Mouse (Mus musculus) lung, postnatal 0 days (tissue): ENCODE measurements at regions not wholly inside any gene's neighbourhood (a gene's known extent, or its start where the extent isn't known, plus 50 kb on each side); places are given as distances from the start of the nearest gene placed in this dataset.

Experiments
- ATAC-seq: fragments of 200-750 bp; cut with Nextera tagmentation; 2 replicates; pipeline ENCODE4 v1.8.0; 2017; ENCODE audit warnings: moderate library complexity
- DNase-seq: peaks from one replicate; pipeline ENCODE4 v3.0.0-alpha.2; 2016; ENCODE audit warnings: low spot score
- H3K27ac ChIP-seq: fragments of 300-500 bp; sonication (generic); 2 replicates; pipeline ENCODE4 v1.5.1; 2014; ENCODE audit warnings: antibody characterized with exemption, mild to moderate bottlenecking, low read length, mixed read lengths
- H3K27me3 ChIP-seq: fragments of 300-500 bp; sonication (generic); replicated peaks from 2 replicates; pipeline ENCODE4 v1.6.1; 2014; ENCODE audit warnings: low read length, mixed read lengths; ENCODE audit not compliant: insufficient read depth
- H3K36me3 ChIP-seq: fragments of 300-500 bp; sonication (generic); 2 replicates; pipeline ENCODE4 v1.6.1; 2014; ENCODE audit warnings: low read length, mixed read lengths; ENCODE audit not compliant: insufficient read depth
- H3K4me1 ChIP-seq: fragments of 300-500 bp; sonication (generic); 2 replicates; pipeline ENCODE4 v1.6.1; 2014; ENCODE audit warnings: antibody characterized with exemption, low read depth, low read length, mixed read lengths; ENCODE audit not compliant: insufficient read depth
- H3K4me2 ChIP-seq: fragments of 300-500 bp; sonication (generic); replicated peaks from 2 replicates; pipeline ENCODE4 v1.6.1; 2014; ENCODE audit warnings: low read depth, mild to moderate bottlenecking, low read length, moderate library complexity, mixed read lengths
- H3K4me3 ChIP-seq: fragments of 300-500 bp; sonication (generic); 2 replicates; pipeline ENCODE4 v1.5.1; 2014; ENCODE audit warnings: low read depth, low read length
- H3K9ac ChIP-seq: fragments of 300-500 bp; sonication (generic); replicated peaks from 2 replicates; pipeline ENCODE4 v1.6.1; 2014; ENCODE audit warnings: low read depth, mild to moderate bottlenecking
- H3K9me3 ChIP-seq: fragments of 300-500 bp; sonication (generic); 2 replicates; pipeline ENCODE4 v1.6.1; 2016; ENCODE audit warnings: low read length, mixed read lengths
- CTCF ChIP-seq: IDR thresholded peaks from 2 replicates; pipeline ENCODE4 v1.5.1; 2016; ENCODE audit warnings: antibody characterized with exemption, mild to moderate bottlenecking
- EP300 ChIP-seq: IDR thresholded peaks from 2 replicates; pipeline ENCODE4 v1.6.1; 2016; ENCODE audit warnings: antibody characterized with exemption, mild to moderate bottlenecking, control low read depth
- WGBS: fragments of 180-500 bp; shearing (Covaris S2); extraction: QIAGEN DNeasy Blood & Tissue Kit; methylation state at CpG from one replicate; pipeline ENCODE4 v1.1.7; 2014; 5-methylcytosine and 5-hydroxymethylcytosine counted together

- Histone ChIP-seq H3K4me1 (no peaks in the 10 kb centered on the region), H3K9me3 (no peaks in the 10 kb centered on the region), H3K36me3 (no peaks in the 10 kb centered on the region), H3K4me3 (no peak overlapping the region), H3K27ac (no peak overlapping the region), H3K9ac (no peak overlapping the region), H3K4me2 (no peak overlapping the region), H3K27me3 (no peaks in the 10 kb centered on the region)
- DNase-seq (no peak), ATAC-seq (no peak)
- TF ChIP-seq EP300 (no peak), CTCF (no peak)
- 38% methylated on average over 2 of the region's 2 CpGs for WGBS
Observed at GRCm38 (mm10) chr7:40419332-40419731, 478.8 kb upstream of the Vstm2b start.

- no peak overlapping the region for H3K4me3 ChIP-seq
- 62% methylated on average over 4 of the region's 4 CpGs for WGBS
- H3K9me3 ChIP-seq, result no peaks in the 10 kb centered on the region
- no peak overlapping the region for H3K9ac ChIP-seq
- no peaks in the 10 kb centered on the region for H3K36me3 ChIP-seq
- H3K4me1 ChIP-seq, result no peaks in the 10 kb centered on the region
- H3K27ac ChIP-seq, result no peak overlapping the region
- no peak for DNase-seq
- no peak for TF ChIP-seq EP300
- no peak for TF ChIP-seq CTCF
- no peak overlapping the region for H3K4me2 ChIP-seq
- no peak for ATAC-seq
- H3K27me3 ChIP-seq, result no peaks in the 10 kb centered on the region
Observed at GRCm38 (mm10) chr7:40422125-40422524, 476.0 kb upstream of the Vstm2b start.

GRCm38 (mm10) chr7:40429416-40429815 is 468.7 kb upstream of the Vstm2b start:
- 83% methylated on average over 2 of the region's 2 CpGs for WGBS
- Histone ChIP-seq H3K9ac (no peak overlapping the region), H3K4me1 (no peaks in the 10 kb centered on the region), H3K27ac (no peak overlapping the region), H3K9me3 (no peaks in the 10 kb centered on the region), H3K36me3 (no peaks in the 10 kb centered on the region), H3K4me3 (no peak overlapping the region), H3K4me2 (no peak overlapping the region), H3K27me3 (no peaks in the 10 kb centered on the region)
- TF ChIP-seq EP300 (no peak), CTCF (no peak)
- ATAC-seq (no peak), DNase-seq (no peak)

- Histone ChIP-seq H3K9ac (no peak overlapping the region), H3K4me3 (no peak overlapping the region), H3K9me3 (no peaks in the 10 kb centered on the region), H3K27me3 (no peaks in the 10 kb centered on the region), H3K4me2 (no peak overlapping the region), H3K27ac (no peak overlapping the region), H3K36me3 (no peaks in the 10 kb centered on the region), H3K4me1 (no peaks in the 10 kb centered on the region)
- no peak for TF ChIP-seq CTCF
- no peak for TF ChIP-seq EP300
- DNase-seq (no peak), ATAC-seq (no peak)
- 53% methylated on average over 2 of the region's 2 CpGs for WGBS
Observed at GRCm38 (mm10) chr7:40433906-40434305, 464.2 kb upstream of the Vstm2b start.

- DNase-seq, result no peak
- TF ChIP-seq EP300 (no peak), CTCF (no peak)
- H3K27ac ChIP-seq, result no peak overlapping the region
- H3K9ac ChIP-seq, result no peak overlapping the region
- H3K27me3 ChIP-seq, result no peaks in the 10 kb centered on the region
- no peak overlapping the region for H3K4me3 ChIP-seq
- no peaks in the 10 kb centered on the region for H3K4me1 ChIP-seq
- WGBS, result 33% methylated on average over 1 of the region's 1 CpGs
- H3K9me3 ChIP-seq, result no peaks in the 10 kb centered on the region
- no peak for ATAC-seq
- H3K4me2 ChIP-seq, result no peak overlapping the region
- H3K36me3 ChIP-seq, result no peaks in the 10 kb centered on the region
Observed at GRCm38 (mm10) chr7:40441128-40441527, 457.0 kb upstream of the Vstm2b start.

GRCm38 (mm10) chr7:40441786-40442185 is 456.3 kb upstream of the Vstm2b start:
- H3K36me3 ChIP-seq, result no peaks in the 10 kb centered on the region

GRCm38 (mm10) chr7:40466382-40466781 is 431.7 kb upstream of the Vstm2b start:
- Histone ChIP-seq H3K9me3 (no peaks in the 10 kb centered on the region), H3K9ac (no peak overlapping the region), H3K27ac (no peak overlapping the region), H3K4me2 (no peak overlapping the region), H3K27me3 (no peaks in the 10 kb centered on the region), H3K4me3 (no peak overlapping the region), H3K36me3 (no peaks in the 10 kb centered on the region), H3K4me1 (no peaks in the 10 kb centered on the region)
- WGBS, result 72% methylated on average over 5 of the region's 5 CpGs
- no peak for DNase-seq
- no peak for ATAC-seq
- no peak for TF ChIP-seq EP300
- TF ChIP-seq CTCF, result no peak

More at GRCm38 (mm10) chr7:40441786-40442185, 456.3 kb upstream of the Vstm2b start:
- WGBS, result 60% methylated on average over 3 of the region's 3 CpGs
- Histone ChIP-seq H3K27me3 (no peaks in the 10 kb centered on the region), H3K9me3 (no peaks in the 10 kb centered on the region), H3K4me3 (no peak overlapping the region), H3K27ac (no peak overlapping the region), H3K4me2 (no peak overlapping the region), H3K9ac (no peak overlapping the region), H3K4me1 (no peaks in the 10 kb centered on the region)
- ATAC-seq, result no peak
- DNase-seq, result no peak
- TF ChIP-seq CTCF (no peak), EP300 (no peak)
